Mouse (Mus musculus): Measurements from ENCODE around the gene Nfatc2. TPM values are rescaled to one million over a fixed set of nuclear protein-coding genes. Genes with fewer than 3 reads are reported as not detected.

Nfatc2 gene
- polyA plus RNA-seq, 1 experiment from 2014 or later, result 2.0 TPM

DNA sequence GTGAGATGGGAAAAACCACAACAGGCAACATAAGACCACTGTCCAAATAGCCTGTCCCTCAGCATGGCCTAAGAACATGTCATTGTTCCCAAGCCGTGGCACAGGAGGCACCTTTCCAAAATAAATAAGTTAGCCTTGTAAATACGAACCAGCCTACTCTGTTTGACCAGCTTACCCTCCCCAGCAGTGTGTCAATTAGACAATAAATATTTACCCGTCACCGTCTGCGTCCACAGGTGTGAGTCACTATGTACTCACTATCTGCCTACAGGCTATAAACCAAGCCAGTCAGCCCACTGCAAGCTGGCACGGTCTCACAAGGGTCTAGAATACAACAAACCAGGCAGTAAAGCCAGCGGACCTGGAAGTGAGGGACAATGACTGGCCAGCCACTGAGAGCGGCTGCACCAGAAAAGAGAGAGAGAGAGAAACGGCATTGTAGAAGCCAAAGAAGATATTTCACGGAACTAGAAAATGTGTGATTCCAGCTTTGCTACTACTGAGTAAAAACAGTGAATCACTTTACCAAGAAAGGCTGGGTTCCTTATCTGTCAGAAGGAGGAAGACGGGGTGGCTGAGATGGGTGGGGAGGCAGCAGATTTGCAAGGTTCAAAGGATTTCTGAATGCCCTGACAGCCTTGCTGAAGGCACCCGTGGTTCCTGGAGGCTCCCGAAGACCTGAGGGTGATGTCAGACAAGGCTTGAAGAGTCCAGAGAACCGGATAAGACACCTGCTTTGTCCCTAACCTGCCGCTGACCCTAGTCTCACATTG lies 69.2 kb downstream of the Nfatc2 start:
- Histone ChIP-seq H3K9ac (replicated peaks; ENCODE audit: low read depth, low read length) (no peak overlapping the region), H3K36me3 (ENCODE audit: control insufficient read depth, insufficient read depth) (no peaks in the 10 kb centered on the region), H3K27me3 (replicated peaks; ENCODE audit: control insufficient read depth, insufficient read depth, low read length) (no peaks in the 10 kb centered on the region), H3K9me3 (ENCODE audit: control insufficient read depth, low read length) (no peaks in the 10 kb centered on the region), H3K27ac (ENCODE audit: low read length) (no peak overlapping the region), H3K4me1 (replicated peaks; ENCODE audit: control insufficient read depth, insufficient read depth, low read length) (no peaks in the 10 kb centered on the region), H3K4me3 (replicated peaks; ENCODE audit: low read length) (no peak overlapping the region), H3K4me2 (ENCODE audit: low read length) (no peak overlapping the region)
- ATAC-seq, result no peak
- WGBS, result 68% methylated on average over 15 of the region's 15 CpGs

- H3K9me3 ChIP-seq (ENCODE audit: control insufficient read depth, low read length), result peaks cover 3% of the 10 kb centered on the region; the same call in 1 of the 2 replicates
- WGBS, result 84% methylated on average over 8 of the region's 8 CpGs
- ATAC-seq, result no peak
- H3K4me1 ChIP-seq (replicated peaks; ENCODE audit: control insufficient read depth, insufficient read depth, low read length), result peaks cover 12% of the 10 kb centered on the region
- no peak overlapping the region for H3K4me3 ChIP-seq (replicated peaks; ENCODE audit: low read length)
- H3K4me2 ChIP-seq (ENCODE audit: low read length), result no peak overlapping the region
- no peak overlapping the region for H3K9ac ChIP-seq (replicated peaks; ENCODE audit: low read depth, low read length)
- no peaks in the 10 kb centered on the region for H3K27me3 ChIP-seq (replicated peaks; ENCODE audit: control insufficient read depth, insufficient read depth, low read length)
- H3K27ac ChIP-seq (ENCODE audit: low read length), result no peak overlapping the region
- H3K36me3 ChIP-seq (ENCODE audit: control insufficient read depth, insufficient read depth), result no peaks in the 10 kb centered on the region
Observed at GRCm38 (mm10) chr2:168528551-168528950, 72.9 kb downstream of the Nfatc2 start.

DNA sequence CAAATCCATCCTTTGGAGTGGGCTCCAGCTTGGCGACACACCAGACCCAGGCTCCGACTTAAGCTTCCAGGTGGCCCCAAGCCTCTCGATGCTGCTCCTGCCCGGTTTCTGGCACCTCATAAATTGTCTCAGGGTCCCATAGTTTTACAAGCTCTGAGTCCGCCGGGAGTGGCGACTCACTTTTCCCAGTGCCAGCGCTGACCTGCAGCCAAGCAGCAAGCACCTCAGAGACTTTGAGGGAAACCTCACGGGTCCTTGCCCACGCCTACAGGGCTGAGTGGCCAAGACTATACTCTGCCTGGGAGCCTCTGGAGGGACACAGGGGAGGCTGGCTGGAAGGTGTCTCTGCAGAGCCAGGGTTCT lies 74.0 kb downstream of the Nfatc2 start:
- WGBS, result 82% methylated on average over 10 of the region's 10 CpGs
- Histone ChIP-seq H3K4me2 (ENCODE audit: low read length) (no peak overlapping the region), H3K9ac (replicated peaks; ENCODE audit: low read depth, low read length) (no peak overlapping the region), H3K4me3 (replicated peaks; ENCODE audit: low read length) (no peak overlapping the region), H3K4me1 (replicated peaks; ENCODE audit: control insufficient read depth, insufficient read depth, low read length) (peaks cover 12% of the 10 kb centered on the region), H3K27me3 (replicated peaks; ENCODE audit: control insufficient read depth, insufficient read depth, low read length) (no peaks in the 10 kb centered on the region), H3K9me3 (ENCODE audit: control insufficient read depth, low read length) (peaks cover 3% of the 10 kb centered on the region; the same call in 1 of the 2 replicates), H3K27ac (ENCODE audit: low read length) (no peak overlapping the region), H3K36me3 (ENCODE audit: control insufficient read depth, insufficient read depth) (no peaks in the 10 kb centered on the region)
- ATAC-seq, result no peak

- Histone ChIP-seq H3K4me2 (ENCODE audit: low read length) (no peak overlapping the region), H3K27ac (ENCODE audit: low read length) (no peak overlapping the region), H3K9ac (replicated peaks; ENCODE audit: low read depth, low read length) (no peak overlapping the region), H3K36me3 (ENCODE audit: control insufficient read depth, insufficient read depth) (no peaks in the 10 kb centered on the region), H3K4me3 (replicated peaks; ENCODE audit: low read length) (no peak overlapping the region), H3K4me1 (replicated peaks; ENCODE audit: control insufficient read depth, insufficient read depth, low read length) (peaks cover 12% of the 10 kb centered on the region), H3K9me3 (ENCODE audit: control insufficient read depth, low read length) (peaks cover 3% of the 10 kb centered on the region; the same call in 1 of the 2 replicates), H3K27me3 (replicated peaks; ENCODE audit: control insufficient read depth, insufficient read depth, low read length) (no peaks in the 10 kb centered on the region)
- no peak for ATAC-seq
- WGBS, result 78% methylated on average over 18 of the region's 18 CpGs
Observed at GRCm38 (mm10) chr2:168526547-168527429, 74.7 kb downstream of the Nfatc2 start.

DNA sequence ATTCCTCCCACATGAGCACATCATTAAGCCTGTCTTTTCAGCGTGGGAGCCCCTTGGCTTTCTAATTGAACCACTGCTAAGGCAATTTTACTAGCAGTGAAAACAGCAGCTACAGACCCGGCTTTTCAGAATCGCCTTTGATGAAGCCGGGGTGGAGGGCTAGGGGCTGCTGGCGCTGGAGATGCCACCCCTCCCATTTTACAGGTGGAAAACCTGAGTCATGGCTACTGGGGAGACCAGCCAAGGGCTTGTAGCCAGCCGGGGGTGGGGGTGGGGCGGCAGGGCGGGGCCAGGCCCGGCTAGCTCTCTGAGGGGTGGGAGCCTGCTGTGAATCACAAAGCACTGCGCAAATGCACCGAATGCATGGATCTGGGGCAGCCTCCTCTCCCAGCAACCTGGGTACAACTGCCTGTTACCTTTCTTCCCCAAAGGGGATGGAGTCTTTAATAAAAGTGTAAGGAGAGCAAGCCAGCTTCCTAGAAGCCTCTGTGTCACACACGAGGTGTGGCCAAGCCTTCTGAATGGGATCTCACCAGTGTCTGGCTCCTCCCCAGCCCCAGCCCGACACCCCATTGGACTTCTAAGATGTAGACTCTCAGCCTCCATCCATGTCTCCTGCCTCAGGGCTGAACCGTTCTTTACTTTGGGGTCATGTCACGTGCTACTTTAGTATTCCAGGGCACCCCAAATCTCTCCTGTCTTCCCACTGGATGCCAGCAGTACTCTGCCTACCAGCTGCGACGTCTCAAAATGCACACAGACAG lies 75.9 kb downstream of the Nfatc2 start:
- 4% methylated on average over 17 of the region's 17 CpGs for WGBS
- ATAC-seq, result peak; percentile 47

GRCm38 (mm10) chr2:168524905-168525381 lies 76.5 kb downstream of the Nfatc2 start:
- Histone ChIP-seq H3K36me3 (ENCODE audit: control insufficient read depth, insufficient read depth) (no peaks in the 10 kb centered on the region), H3K4me3 (replicated peaks; ENCODE audit: low read length) (peak overlapping the region; percentile 23), H3K9ac (replicated peaks; ENCODE audit: low read depth, low read length) (peak overlapping the region; percentile 32; the same call in 1 of the 2 replicates), H3K9me3 (ENCODE audit: control insufficient read depth, low read length) (peaks cover 3% of the 10 kb centered on the region; the same call in 1 of the 2 replicates), H3K4me2 (ENCODE audit: low read length) (peak overlapping the region; percentile 52), H3K4me1 (replicated peaks; ENCODE audit: control insufficient read depth, insufficient read depth, low read length) (peaks cover 12% of the 10 kb centered on the region), H3K27me3 (replicated peaks; ENCODE audit: control insufficient read depth, insufficient read depth, low read length) (no peaks in the 10 kb centered on the region), H3K27ac (ENCODE audit: low read length) (peak overlapping the region; percentile 33; the same call in 1 of the 2 replicates)
- WGBS, result under 1% methylated on average over 13 of the region's 13 CpGs
- peak; percentile 91 for ATAC-seq

More for the DNA sequence above, 75.9 kb downstream of the Nfatc2 start:
- Histone ChIP-seq H3K4me2 (ENCODE audit: low read length) (peak overlapping the region; percentile 52), H3K4me1 (replicated peaks; ENCODE audit: control insufficient read depth, insufficient read depth, low read length) (peaks cover 12% of the 10 kb centered on the region), H3K9ac (replicated peaks; ENCODE audit: low read depth, low read length) (peak overlapping the region; percentile 32; the same call in 1 of the 2 replicates), H3K27me3 (replicated peaks; ENCODE audit: control insufficient read depth, insufficient read depth, low read length) (no peaks in the 10 kb centered on the region), H3K36me3 (ENCODE audit: control insufficient read depth, insufficient read depth) (no peaks in the 10 kb centered on the region), H3K9me3 (ENCODE audit: control insufficient read depth, low read length) (peaks cover 3% of the 10 kb centered on the region; the same call in 1 of the 2 replicates), H3K4me3 (replicated peaks; ENCODE audit: low read length) (peak overlapping the region; percentile 23), H3K27ac (ENCODE audit: low read length) (peak overlapping the region; percentile 33; the same call in 1 of the 2 replicates)

- ATAC-seq, result no peak
- Histone ChIP-seq H3K27me3 (replicated peaks; ENCODE audit: control insufficient read depth, insufficient read depth, low read length) (no peaks in the 10 kb centered on the region), H3K9me3 (ENCODE audit: control insufficient read depth, low read length) (peaks cover 3% of the 10 kb centered on the region; the same call in 1 of the 2 replicates), H3K4me3 (replicated peaks; ENCODE audit: low read length) (no peak overlapping the region), H3K4me2 (ENCODE audit: low read length) (no peak overlapping the region), H3K36me3 (ENCODE audit: control insufficient read depth, insufficient read depth) (no peaks in the 10 kb centered on the region), H3K9ac (replicated peaks; ENCODE audit: low read depth, low read length) (no peak overlapping the region), H3K4me1 (replicated peaks; ENCODE audit: control insufficient read depth, insufficient read depth, low read length) (peaks cover 12% of the 10 kb centered on the region), H3K27ac (ENCODE audit: low read length) (no peak overlapping the region)
- WGBS, result 81% methylated on average over 3 of the region's 3 CpGs
Observed at GRCm38 (mm10) chr2:168522247-168522646, 79.2 kb downstream of the Nfatc2 start.

- Histone ChIP-seq H3K36me3 (ENCODE audit: control insufficient read depth, insufficient read depth) (no peaks in the 10 kb centered on the region), H3K27ac (ENCODE audit: low read length) (no peak overlapping the region), H3K4me2 (ENCODE audit: low read length) (no peak overlapping the region), H3K27me3 (replicated peaks; ENCODE audit: control insufficient read depth, insufficient read depth, low read length) (no peaks in the 10 kb centered on the region), H3K9ac (replicated peaks; ENCODE audit: low read depth, low read length) (no peak overlapping the region), H3K4me3 (replicated peaks; ENCODE audit: low read length) (no peak overlapping the region), H3K9me3 (ENCODE audit: control insufficient read depth, low read length) (no peaks in the 10 kb centered on the region), H3K4me1 (replicated peaks; ENCODE audit: control insufficient read depth, insufficient read depth, low read length) (peaks cover 9% of the 10 kb centered on the region)
- ATAC-seq, result no peak
- 82% methylated on average over 7 of the region's 7 CpGs for whole genome bisulfite sequencing
Observed at GRCm38 (mm10) chr2:168520771-168521170, 80.7 kb downstream of the Nfatc2 start.

Data from forebrain, embryonic 16.5 days (tissue).